Mouse (Mus musculus) kidney, adult 2 months (tissue): ENCODE data around the gene Cdh18. TPM values are rescaled to one million over a fixed set of nuclear protein-coding genes. Genes with fewer than 3 reads are reported as not detected.

Source experiments
- DNase-seq: peaks from one replicate; pipeline ENCODE4 v3.0.0; 2021
- H3K27ac ChIP-seq: fragments of 200-500 bp; 2 replicates; pipeline ENCODE4 v1.5.1; 2012; ENCODE audit warnings: low read depth, low read length, control low read depth, inconsistent platforms; ENCODE audit not compliant: insufficient read depth
- H3K27me3 ChIP-seq: fragments of 200-500 bp; replicated peaks from 2 replicates; pipeline ENCODE4 v1.6.1; 2012; ENCODE audit warnings: mild to moderate bottlenecking, moderate library complexity, low read length, inconsistent platforms; ENCODE audit not compliant: control insufficient read depth, insufficient read depth
- H3K36me3 ChIP-seq: fragments of 200-500 bp; 2 replicates; pipeline ENCODE4 v1.6.1; 2012; ENCODE audit warnings: mild to moderate bottlenecking, moderate library complexity, low read length, inconsistent platforms; ENCODE audit not compliant: control insufficient read depth, insufficient read depth
- H3K4me1 ChIP-seq: fragments of 200-500 bp; 2 replicates; pipeline ENCODE4 v1.6.1; 2011; ENCODE audit warnings: low read length; ENCODE audit not compliant: control insufficient read depth, insufficient read depth
- H3K4me3 ChIP-seq: fragments of 200-500 bp; 2 replicates; pipeline ENCODE4 v1.5.1; 2011; ENCODE audit warnings: mild to moderate bottlenecking, low read depth, low read length, control low read depth; ENCODE audit not compliant: insufficient read depth
- CTCF ChIP-seq: fragments of 200-500 bp; conservative IDR thresholded peaks from 2 replicates; pipeline ENCODE4 v1.5.1; 2011; ENCODE audit warnings: low read depth, mild to moderate bottlenecking, control low read depth, low read length, moderate library complexity, mixed read lengths; ENCODE audit not compliant: insufficient read depth, insufficient read length
- POLR2A ChIP-seq: fragments of 200-500 bp; IDR thresholded peaks from one replicate; pipeline ENCODE4 v1.6.1; 2011; ENCODE audit warnings: low read depth, low read length, control low read depth
- WGBS: fragments of 180-500 bp; shearing (Covaris S2); methylation state at CpG from one replicate; pipeline ENCODE4 v1.1.7; 2018; 5-methylcytosine and 5-hydroxymethylcytosine counted together
- polyA plus RNA-seq: library from polyadenylated mRNA; depleted of rRNA; stranded (reverse); fragments of >200 nt; gene quantifications from 2 replicates; pipeline ENCODE4 v1.2.3, GENCODE M21; 2012

Cdh18 gene
- polyA plus RNA-seq, 1 experiment: not detected

- TF ChIP-seq POLR2A: no peak
- TF ChIP-seq CTCF: no peak
- WGBS: 60% methylated on average over 2 of the region's 2 CpGs
- H3K36me3 ChIP-seq: no peaks in the 10 kb centered on the region
- H3K27ac ChIP-seq: no peak overlapping the region
- H3K4me1 ChIP-seq: no peaks in the 10 kb centered on the region
- DNase-seq: no peak
- H3K27me3 ChIP-seq: no peaks in the 10 kb centered on the region
- no peak overlapping the region for H3K4me3 ChIP-seq
Observed at GRCm38 (mm10) chr15:23518079-23518478, 969.3 kb downstream of the Cdh18 start.
